Mouse (Mus musculus): ENCODE data around the gene Nat10.

Gene Nat10

DNA sequence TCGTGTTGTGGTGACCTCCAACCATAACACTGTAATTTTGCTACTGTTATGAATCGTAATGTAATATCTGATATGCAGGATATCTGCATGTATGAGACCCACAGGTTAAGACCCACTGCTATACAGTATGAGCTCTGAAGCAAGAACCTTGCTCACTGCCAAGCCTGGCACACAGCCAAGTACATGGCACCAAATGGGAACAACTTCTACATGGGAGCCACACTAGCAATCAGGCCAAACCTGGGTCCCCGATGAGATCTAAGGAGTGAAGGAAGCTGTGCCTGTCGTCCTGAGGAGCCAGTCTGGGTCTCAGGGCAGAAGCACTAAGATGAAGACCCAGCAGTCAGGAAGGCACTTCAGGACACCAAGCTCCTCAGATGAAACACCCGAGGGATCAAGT, 15.6 kb downstream of the Nat10 start:
- no peak for DNase-seq (ENCODE audit: low read depth)

- DNase-seq (ENCODE audit: low read depth), result peak; percentile 24
Measured at GRCm38 (mm10) chr2:103743988-103744387, 17.1 kb downstream of the Nat10 start.

GRCm38 (mm10) chr2:103743536-103743935, 17.5 kb downstream of the Nat10 start:
- no peak for DNase-seq (ENCODE audit: low read depth)

DNA sequence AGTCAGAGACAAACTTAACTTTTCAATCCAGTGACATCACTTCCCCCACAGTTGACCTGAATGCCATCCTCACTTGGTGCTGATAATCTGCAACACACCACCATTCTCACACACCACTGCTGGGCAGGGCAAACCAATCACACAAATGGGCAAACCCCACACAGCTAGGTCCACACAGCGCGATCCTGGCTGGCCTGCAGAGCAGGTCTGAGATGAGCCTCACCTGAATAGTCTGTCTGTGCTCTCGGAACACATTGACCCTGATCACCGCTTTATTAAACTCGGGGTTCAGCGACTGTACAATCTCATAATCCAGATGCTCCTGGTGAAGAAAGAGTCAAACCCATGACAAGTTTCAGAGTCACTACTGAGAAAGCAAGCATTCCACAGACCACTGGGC, 18.2 kb downstream of the Nat10 start:
- no peak for DNase-seq (ENCODE audit: low read depth)

DNA sequence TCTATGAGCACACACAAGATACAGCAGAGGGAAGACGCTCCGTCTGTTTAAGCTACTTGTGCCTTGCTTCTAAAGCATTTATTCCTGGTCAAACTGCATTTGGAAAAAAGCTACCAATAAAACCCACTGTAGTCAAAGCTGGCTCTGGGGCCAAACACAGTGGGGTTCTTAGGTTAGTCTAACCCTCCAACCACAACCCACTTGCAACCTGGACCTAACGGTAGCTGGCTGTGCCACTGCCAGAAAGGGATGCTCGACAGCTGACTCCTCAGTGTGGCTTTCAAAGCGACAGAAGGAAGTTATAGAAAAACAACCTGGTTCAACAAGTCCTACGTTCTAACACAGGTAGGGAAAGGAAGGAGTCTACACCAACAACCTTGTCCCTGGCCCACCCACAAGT, 29.6 kb downstream of the Nat10 start:
- no peak for DNase-seq (ENCODE audit: low read depth)

GRCm38 (mm10) chr2:103730999-103731398, 30.1 kb downstream of the Nat10 start:
- no peak for DNase-seq (ENCODE audit: low read depth)

DNA sequence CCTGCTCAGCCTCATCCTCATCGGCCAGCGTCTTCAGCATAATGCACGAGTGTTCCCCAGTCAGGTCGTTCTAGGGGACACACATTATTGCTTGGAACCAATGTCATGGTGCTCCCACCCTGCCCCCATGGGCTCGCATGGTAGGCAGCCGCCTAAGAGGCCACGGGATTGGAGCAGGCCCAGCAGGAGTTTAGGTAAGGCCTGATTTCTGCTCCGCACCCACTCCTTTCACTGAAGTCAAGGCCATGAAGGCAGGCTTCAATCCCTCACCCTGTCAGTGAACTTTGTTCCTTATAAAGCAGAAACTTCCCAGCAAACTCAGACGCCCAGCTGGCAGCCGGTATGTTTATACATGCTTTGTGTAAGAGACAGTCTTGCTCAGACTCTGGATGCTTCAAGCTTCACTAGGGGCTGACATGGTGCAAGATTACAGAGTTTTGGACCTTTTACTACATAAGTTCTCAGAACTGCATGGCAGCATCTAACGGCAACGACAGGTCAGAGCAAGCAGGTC, 33.0 kb downstream of the Nat10 start:
- DNase-seq (ENCODE audit: low read depth), result no peak

DNA sequence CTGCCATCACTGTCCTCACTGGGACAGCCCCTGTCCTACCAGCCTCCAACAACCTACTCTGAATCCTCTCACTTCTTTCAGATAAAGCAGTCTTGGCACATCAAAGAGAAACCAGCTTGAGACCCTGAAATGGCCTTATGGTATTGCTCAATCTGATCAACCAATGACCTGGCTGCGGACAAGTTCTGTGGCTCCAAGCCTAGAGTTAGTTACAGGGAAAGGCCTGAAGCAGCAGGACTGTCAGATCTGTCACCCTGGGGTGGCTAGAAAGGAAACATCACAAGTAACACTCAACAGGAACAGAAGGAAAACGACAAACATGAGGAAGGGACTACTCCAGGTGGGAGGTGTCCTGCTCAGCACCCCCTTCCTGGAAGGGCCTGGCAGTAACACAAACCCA, 36.5 kb downstream of the Nat10 start:
- DNase-seq (ENCODE audit: low read depth), result no peak

GRCm38 (mm10) chr2:103719292-103719646, 41.8 kb downstream of the Nat10 start:
- no peak for DNase-seq (ENCODE audit: low read depth)

DNA sequence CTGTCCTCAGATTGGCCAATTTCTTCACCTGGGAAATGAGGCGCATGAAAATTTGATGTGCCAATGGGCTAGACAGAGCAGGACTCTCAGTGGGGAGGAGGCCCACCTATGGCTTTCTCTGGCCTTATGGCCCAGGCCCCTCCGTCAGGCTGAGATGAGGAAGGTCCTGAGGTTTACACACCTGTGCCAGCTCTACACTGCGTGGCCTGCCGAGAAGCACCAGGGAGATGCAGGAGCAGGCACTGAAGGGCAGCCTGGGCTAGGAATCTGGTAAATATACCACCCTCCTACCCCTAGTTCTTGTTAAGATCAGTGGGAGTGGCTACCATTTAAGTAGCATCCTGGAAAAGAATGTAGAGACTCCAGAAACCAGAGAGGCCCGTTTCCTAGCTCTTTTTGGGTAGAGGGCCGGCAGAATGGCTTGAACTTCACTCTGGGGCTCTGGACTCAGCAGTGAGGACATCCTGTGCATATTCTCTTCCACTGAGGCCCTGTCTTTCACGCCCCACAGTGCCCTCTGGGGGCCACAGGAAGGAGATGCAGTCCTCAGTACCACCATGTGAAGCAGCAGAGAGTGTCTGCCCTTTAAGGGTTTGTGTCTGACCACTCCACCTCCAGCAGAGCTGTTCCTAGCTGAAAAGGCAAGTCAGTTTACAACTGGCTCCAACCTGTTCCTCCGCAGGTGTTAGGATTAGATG, 42.3 kb downstream of the Nat10 start:
- DNase-seq (ENCODE audit: low read depth), result peak; percentile 62

DNA sequence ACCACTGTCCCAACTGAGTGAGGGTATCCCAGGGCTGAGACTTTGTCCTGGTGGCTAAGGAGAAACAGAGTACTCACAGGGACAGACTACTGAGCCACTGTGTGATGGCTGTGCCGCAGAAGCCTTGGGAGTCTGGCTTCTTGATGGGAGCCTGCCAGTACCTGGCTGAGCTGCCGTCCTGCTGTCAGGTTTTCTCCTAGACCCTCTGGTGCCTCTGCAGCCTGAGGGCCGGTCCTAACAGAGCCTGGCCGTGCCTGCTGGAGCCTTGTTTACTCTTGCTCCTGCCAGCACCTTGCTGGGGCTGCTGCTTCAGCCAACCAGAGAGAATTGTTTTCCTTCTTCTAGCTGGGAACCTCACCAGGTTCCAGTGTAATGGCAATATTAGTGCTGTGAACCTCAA, 46.7 kb downstream of the Nat10 start:
- no peak for DNase-seq (ENCODE audit: low read depth)

GRCm38 (mm10) chr2:103713831-103714230, 47.2 kb downstream of the Nat10 start:
- no peak for DNase-seq (ENCODE audit: low read depth)

- no peak for DNase-seq (ENCODE audit: low read depth)
Measured at GRCm38 (mm10) chr2:103710849-103711248, 50.2 kb downstream of the Nat10 start.

DNA sequence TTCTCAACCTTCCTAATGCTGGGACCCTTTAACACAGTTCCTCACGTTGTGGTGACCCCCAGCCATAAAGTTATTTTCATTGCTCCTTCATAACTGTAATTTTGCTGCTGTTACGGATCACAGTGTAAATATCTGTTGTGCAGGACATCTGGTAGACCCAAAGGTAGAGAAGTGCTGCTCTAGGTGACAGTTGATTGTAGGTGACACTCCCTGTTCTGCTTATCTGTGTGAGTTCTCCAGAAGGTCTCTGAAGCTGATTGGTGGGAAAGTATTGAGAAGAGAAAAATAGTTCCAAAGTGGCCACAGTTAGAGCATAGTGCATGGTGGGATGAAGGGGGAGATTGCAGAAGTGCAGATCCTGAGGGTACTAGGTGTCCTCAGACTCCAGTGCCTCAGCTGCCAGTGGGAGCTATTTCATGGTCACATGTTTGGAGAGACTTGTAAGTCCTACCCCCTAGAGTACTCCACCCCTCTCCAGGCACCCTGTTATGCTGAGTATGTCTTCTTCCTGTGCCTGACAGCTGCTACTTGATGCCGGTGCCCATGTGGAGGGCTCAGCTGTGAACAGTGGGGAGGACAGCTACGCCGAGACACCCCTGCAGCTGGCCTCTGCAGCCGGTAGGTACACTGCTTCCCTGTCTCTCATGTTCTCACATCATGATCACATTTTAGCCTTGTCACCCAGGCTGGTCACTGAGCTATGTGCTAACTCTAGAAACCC, 53.9 kb downstream of the Nat10 start:
- no peak for DNase-seq (ENCODE audit: low read depth)

DNA sequence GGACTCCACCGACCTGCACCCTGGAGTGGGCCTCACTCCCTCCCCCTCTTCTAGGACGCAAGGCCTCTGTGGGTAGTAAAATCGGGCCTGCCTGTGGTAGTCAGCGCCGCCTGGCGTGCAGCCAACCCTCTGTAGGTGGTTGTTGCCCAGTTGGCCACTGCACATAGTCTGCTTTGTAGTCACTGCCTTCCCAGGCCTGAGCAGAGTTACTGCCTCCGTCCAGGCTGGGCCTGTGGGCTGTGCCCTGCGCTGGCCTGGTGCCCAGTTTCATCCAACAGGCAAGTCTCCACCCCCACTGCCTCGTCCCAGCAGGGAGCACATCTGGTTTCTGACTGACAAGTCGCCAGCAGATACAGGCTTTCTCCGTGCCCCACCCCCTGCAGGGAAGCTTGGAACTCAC, 54.8 kb downstream of the Nat10 start:
- DNase-seq (ENCODE audit: low read depth), result peak; percentile 91

DNA sequence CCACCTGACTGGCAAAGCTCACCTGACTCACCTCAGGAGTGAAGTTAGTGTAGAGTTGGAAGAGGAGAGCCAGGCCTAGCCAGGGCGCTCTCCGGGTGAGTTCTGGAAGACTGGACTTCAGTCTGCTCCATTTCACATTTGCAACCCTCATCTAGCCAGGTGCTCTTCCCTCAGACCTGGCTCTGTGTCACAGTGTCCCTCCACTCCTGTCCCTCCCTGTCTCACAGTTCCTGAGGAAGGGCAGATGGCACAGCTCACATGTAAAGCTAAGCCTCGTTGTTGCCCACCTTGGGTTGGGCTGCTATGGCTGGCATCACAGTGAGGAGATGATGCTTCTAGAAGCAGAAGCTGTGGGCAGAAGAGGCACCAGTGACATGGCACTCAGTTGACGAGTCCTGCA, 55.2 kb downstream of the Nat10 start:
- DNase-seq (ENCODE audit: low read depth), result no peak

DNA sequence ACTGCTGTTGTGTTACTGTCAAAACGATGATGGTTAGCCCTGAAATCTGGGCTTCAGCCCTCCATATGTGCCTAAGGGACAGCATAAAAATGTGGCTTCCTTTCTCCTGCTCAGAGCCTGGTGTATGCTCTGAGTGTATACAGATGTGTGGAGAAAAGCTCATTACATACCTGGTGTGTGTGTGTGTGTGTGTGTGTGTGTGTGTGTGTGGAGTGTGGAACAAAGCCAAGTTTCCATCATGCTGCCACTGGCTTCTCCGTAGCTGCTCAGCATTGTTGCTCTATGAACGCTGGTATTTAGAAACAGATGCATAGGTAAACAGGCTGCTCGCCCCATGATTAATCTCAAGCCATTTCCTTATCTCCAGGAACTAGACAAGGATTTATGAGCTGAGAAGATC, 57.2 kb downstream of the Nat10 start:
- DNase-seq (ENCODE audit: low read depth), result no peak

- no peak for DNase-seq (ENCODE audit: low read depth)
Measured at GRCm38 (mm10) chr2:103703336-103703735, 57.7 kb downstream of the Nat10 start.

- DNase-seq (ENCODE audit: low read depth), result no peak
Measured at GRCm38 (mm10) chr2:103700514-103700913, 60.6 kb downstream of the Nat10 start.

- DNase-seq (ENCODE audit: low read depth), result peak; percentile 84
Measured at GRCm38 (mm10) chr2:103696177-103696576, 64.9 kb downstream of the Nat10 start.

DNA sequence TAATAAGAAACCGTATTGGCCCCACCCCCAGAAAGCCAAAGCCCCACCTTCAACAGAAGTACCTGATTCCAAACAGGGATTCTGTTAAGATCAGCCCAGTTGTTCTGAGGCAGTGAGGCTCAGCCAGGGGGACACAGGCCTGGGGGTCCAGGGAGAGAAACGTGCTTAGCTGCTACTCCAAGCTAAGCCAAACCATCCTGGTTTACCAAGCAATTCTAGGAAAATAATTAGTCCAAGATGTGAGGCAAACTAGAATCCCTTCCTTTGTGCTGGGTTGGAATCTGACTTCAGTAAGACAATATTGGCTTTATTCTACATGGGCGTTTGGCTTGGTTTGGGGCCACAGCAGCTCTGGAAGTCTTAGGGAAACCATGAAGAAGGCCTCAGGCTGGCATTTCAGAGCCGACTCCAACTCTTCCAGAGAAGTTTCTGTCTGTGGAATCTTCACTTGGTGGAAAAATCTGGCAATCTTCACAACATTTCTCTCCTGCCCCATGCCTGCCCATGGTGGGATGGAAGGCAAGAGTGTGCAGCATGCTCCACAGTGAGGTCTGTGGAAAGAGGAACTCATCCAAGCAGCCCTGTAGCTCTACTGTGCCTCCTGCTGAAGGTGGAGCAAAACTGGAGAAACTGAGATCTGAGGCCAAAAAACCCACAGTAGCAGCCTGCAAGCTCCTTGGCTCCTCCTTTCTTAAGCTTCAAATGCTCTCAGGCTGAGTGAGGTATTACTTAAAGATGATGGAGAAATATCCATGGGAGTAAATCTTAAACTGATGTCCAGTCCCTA, 66.1 kb downstream of the Nat10 start:
- DNase-seq (ENCODE audit: low read depth), result peak; percentile 77

DNA sequence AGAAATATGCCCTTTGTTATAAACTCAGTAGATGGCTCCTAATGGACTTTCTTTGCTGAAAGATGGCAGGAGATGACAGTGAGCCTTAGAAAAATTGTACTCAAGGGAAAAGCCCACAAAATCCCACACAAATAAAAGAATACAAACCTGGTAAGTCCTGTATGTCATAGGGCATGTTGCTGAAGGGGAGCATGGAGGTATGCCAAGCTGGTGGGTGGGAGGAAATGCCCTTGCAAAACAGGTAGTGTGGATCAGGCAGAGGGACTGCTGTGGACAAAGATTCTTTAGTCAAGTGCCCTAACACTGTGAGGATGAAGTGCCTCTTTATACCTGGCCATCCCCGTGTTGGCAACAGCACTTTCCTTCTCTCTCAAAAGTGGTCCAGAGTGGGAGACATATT, 68.3 kb downstream of the Nat10 start:
- no peak for DNase-seq (ENCODE audit: low read depth)

GRCm38 (mm10) chr2:103691278-103691677, 69.8 kb downstream of the Nat10 start:
- no peak for DNase-seq (ENCODE audit: low read depth)
